Mouse (Mus musculus): Measurements from ENCODE around the gene Hadha.

The Hadha gene

GRCm38 (mm10) chr5:30154474-30155394 is at the start of gene Hadha, which contains the start of gene Hadhb:
Gene Hadha (minus strand): TSS chr5:30155162.
Gene Hadhb (plus strand): TSS chr5:30155248.
- DNase-seq (ENCODE audit: low spot score), result peak; percentile 92

DNA sequence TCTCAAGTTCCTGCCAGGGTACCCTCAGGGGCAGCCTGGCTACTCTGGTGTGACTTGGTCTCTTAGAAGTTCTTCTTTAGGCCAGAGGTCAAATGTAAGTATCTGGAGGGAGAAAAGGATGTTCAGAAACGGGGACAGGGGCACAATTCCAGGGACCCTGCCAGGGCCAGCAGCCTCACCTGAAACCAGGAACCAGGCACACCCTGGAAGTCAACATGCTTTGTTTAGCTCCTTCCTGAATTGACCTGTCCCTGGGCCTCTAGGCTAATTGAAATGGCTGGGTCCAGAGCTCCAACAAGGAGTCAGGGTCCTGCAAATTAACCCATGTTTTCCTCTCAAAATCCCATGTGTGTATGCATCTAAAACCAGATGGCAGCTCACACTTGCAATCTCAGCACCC is 49.5 kb upstream of the Hadha start:
- no peak for DNase-seq (ENCODE audit: low spot score)

- no peak for DNase-seq (ENCODE audit: low spot score)
Observed at GRCm38 (mm10) chr5:30203216-30203885, 48.4 kb upstream of the Hadha start.

DNA sequence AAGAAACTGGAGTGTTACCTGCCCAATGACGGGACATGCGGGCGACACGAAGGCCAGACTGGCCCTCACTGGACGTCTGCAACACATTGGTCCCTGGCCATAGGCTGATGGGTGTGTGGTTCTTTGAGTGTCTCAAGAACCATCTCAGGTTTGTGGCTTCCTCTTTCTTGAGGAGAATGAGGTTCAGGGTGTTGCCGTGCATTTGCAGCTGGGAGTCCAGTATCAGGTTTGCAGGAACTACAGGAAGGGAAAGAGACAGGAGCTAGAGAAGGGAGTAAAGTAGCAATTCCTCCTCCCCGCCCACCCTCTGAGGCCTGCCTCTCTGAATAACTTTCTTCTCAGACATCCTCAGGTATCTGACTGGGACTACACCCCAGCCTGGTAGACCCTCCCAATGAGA is 47.3 kb upstream of the Hadha start:
- DNase-seq (ENCODE audit: low spot score), result no peak

DNA sequence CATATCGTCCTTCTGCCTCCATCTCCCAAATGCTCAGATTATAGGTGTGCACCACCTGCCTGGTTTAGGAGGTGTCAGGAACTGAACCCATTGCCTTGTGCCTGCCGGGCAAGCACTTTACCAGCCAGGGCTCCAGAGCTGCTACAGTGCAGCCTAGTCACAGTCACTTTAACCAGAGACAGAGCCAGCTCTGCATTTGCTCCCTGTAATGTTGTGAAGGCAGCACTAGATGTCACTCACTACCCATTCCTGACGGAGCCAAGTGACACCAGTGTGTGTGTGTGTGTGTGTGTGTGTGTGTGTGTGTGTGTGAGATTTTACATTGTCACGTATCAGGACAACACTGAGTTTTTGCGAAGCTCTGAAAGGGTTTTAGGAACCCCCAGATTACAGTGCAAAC is 46.6 kb upstream of the Hadha start:
- DNase-seq (ENCODE audit: low spot score), result peak; percentile 57

- no peak for DNase-seq (ENCODE audit: low spot score)
Observed at GRCm38 (mm10) chr5:30198257-30198656, 43.3 kb upstream of the Hadha start.

GRCm38 (mm10) chr5:30195340-30195739 is 40.4 kb upstream of the Hadha start:
- no peak for DNase-seq (ENCODE audit: low spot score)

DNA sequence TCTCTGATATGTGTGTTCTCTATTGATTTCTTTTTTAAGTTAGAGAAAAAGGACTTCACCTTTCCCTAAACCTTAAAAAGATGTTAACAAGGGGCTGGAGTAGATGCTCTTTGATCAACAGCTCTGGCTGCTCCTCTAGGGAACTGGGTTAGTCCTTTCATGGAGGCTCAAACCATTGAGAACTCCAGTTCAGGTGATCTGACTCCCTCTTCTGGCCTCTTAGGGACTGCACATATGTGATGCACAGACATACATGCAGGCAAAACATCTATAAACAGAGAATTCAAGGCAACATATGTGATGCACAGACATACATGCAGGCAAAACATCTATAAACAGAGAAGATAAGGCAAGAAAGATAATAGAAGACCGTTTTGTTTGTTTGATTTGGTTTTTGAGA is 37.5 kb upstream of the Hadha start:
- DNase-seq (ENCODE audit: low spot score), result peak; percentile 28

- DNase-seq (ENCODE audit: low spot score), result no peak
Observed at GRCm38 (mm10) chr5:30187687-30188485, 32.9 kb upstream of the Hadha start.

GRCm38 (mm10) chr5:30175811-30176210 is 20.8 kb upstream of the Hadha start:
- no peak for DNase-seq (ENCODE audit: low spot score)

- no peak for DNase-seq (ENCODE audit: low spot score)
Observed at GRCm38 (mm10) chr5:30172931-30173692, 18.1 kb upstream of the Hadha start.

GRCm38 (mm10) chr5:30172115-30172514 is 17.2 kb upstream of the Hadha start:
- DNase-seq (ENCODE audit: low spot score), result no peak

- no peak for DNase-seq (ENCODE audit: low spot score)
Observed at GRCm38 (mm10) chr5:30170303-30170940, 15.5 kb upstream of the Hadha start.

DNA sequence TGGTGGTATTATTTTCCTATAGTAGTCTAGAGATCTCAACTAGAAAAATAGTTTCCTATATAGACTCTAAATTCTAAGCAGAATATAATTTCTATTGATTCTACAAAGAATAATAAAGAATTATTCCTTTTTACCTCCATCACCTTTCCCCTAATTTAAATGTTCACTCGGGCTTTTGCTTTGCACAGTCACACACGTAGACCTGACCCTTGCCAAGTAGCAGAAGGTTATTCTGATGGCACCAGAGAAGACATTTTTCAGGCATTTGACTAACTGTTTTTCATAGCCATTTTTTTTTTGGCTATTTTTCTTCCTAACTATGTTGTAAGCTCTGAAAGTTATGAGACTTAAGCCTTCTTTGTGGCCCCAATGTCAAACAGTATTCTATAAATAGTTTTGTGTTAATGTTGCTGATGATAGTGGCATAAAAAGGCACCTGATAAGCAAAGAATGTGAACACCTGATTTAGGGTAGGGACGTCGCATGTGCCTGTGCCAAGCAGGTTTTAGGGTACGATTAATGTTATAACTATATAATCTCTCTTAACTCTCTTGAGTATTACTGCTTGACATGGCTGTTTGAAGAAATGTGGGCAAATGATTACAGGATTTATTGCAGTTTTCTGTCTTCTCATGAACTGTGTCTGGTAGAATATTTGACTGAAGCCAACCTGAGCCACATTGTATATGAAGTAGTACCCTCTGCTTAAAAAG is 10.4 kb upstream of the Hadha start:
- no peak for DNase-seq (ENCODE audit: low spot score)

DNA sequence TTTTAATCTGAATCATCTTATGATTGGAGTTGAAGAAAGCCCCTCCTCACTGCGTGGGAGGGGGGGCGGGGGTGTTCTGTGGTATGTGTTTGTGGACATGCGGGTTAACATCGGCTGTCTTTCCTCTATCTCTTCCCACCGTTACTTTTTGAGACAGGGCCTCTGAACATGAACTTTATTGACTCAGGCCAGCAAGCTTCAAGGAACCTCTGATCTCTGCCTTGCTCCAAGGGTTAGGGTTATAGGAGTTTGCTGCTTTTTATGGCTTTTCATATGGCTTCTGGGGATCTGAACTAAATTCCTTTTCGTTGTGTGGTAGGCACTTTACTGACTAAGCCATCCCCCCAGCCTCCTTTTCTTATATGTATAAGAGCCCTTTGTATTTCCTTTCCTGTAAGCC is 7.4 kb upstream of the Hadha start:
- DNase-seq (ENCODE audit: low spot score), result no peak

DNA sequence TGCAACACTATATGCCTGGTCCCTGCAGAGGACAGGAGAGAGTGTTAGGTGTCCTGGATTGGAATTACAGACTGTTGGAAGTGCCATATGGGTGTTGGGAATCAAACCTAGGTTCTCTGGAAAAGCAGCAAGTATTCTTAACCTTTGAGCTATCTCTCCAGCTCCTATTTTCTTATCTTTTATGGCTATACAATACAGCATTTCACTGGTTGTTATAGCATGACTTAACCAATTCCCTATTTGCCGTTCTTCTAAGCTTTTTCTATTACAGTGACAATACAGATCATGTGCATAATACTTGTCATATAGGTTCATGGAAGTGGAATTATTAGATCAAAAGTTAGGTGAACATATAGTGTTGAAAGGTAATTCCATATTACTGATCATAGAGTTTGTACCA is 6.9 kb upstream of the Hadha start:
- no peak for DNase-seq (ENCODE audit: low spot score)

- no peak for DNase-seq (ENCODE audit: low spot score)
Observed at GRCm38 (mm10) chr5:30159601-30160000, 4.6 kb upstream of the Hadha start.

DNA sequence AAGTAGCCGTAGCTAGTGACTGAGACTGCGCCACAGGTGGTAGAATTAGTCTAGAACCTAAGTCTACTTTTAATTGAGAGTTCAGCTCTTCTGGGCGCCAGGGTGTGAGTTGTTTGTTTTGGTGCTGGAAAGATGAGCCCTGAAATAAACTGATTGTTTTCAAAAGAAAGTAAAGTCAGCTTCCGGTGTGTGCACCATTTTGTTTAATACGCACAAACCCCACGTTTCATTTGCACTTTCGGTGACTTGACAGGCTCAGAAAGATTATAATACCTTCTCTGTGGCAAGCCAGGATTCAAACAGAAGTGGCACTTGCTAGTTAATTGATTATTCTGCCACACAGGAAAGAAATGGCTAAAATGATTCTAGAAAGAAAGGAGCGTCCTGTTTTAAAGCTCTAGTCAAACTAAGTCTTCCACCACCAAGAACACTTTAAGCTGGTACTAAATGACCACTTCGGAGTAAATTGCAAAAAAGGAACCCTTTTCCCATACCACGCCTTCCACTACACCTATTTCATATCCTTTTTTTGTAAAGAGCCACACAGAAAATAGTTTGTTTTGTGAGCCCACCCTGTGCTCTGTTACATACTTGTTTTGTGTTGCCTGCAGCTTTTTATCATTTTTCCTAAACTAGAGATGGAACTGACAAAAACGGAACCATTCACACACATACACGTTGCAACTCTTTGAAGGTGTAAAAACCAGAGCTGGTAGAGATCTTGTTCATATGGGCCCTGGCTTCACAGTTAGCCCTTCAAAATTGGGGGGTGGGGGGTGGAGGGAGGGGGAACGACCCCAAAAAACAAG is 1.1 kb upstream of the Hadha start:
- peak; percentile 3 for DNase-seq (ENCODE audit: low spot score)

DNA sequence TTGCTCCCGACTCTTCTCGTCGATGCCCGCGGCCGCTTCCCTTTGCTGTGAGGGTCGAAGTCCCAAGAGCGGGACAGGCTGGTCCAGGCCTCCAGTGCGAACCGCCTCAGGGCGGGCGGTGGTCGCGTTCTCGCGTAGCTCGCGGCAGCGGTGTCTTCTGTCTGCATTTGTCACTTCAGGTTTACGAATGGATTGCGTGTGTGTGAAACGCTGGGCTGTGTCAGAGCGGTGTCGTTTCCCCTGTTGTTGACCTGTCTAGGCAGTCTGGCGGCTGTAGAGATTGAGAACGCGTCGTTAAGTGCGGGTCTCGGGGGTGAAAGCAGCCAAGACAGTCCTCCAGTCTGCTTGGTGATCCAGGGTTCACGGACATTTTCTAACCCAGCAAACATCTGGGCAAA is 432 bp upstream of the Hadha start:
- no peak for DNase-seq (ENCODE audit: low spot score)

DNA sequence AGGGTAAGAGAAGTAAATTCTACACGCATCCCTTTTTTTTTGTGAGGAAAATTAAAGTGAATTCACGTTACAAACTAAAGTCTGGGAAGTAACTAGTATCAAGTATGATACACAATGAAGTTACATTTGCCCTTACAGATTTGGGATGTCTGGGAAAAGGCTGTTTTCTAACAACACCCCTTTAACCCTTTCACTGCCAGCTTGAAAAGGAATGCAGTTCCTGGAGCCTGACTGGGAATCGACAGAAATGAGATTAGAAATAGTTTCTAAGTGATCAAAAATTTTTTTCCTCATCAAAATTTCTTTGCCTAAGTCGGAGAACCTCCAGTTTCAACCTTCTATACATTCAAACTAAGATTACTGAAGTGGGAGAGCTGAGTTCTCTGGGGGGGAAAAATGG is 949 bp downstream of the Hadha start:
- peak; percentile 60 for DNase-seq (ENCODE audit: low spot score)

Data from retina, embryonic 14.5 days (tissue).